Mouse (Mus musculus) cerebellum, postnatal 10 days (tissue): ENCODE results near the gene Sptbn4.
A peak's percentile ranks its signal among the peaks of the same experiment; 100 is the strongest.

Source experiments
- DNase-seq, 2 experiments: peaks; one replicate each; pipeline ENCODE4 v3.0.0; 2021; ENCODE audit warnings: mixed read lengths in 2 of 2

Gene Sptbn4

DNA sequence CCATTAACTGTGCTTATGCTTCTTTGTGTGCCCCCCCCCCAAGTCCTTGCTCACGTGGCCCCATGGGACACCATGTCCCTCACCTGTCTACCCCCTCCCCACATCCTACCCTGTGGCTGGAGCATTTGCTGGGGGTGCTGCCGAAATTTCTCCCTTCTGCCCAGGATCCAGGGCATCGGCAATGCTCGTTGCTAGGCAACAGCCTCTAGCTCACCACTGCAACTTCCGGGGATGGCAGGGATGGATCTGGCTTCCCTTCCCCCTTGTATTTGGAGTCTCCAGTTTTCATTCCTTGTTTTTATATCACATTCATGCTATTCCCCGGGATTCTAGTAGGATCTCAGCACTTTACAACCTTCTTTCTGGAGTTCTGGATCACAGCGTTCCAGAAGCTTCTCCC is 108.0 kb downstream of the Sptbn4 start:
- peak in 1 of 2 experiments; percentile 58 for DNase-seq

GRCm38 (mm10) chr7:27339114-27339513 is 108.4 kb downstream of the Sptbn4 start:
- no peak for DNase-seq

- peak; percentile 53 to 64 for DNase-seq
Observed at GRCm38 (mm10) chr7:27337175-27337853, 110.2 kb downstream of the Sptbn4 start, which contains the start of gene Ltbp4. Ltbp4 (minus strand) TSS chr7:27337692.

DNA sequence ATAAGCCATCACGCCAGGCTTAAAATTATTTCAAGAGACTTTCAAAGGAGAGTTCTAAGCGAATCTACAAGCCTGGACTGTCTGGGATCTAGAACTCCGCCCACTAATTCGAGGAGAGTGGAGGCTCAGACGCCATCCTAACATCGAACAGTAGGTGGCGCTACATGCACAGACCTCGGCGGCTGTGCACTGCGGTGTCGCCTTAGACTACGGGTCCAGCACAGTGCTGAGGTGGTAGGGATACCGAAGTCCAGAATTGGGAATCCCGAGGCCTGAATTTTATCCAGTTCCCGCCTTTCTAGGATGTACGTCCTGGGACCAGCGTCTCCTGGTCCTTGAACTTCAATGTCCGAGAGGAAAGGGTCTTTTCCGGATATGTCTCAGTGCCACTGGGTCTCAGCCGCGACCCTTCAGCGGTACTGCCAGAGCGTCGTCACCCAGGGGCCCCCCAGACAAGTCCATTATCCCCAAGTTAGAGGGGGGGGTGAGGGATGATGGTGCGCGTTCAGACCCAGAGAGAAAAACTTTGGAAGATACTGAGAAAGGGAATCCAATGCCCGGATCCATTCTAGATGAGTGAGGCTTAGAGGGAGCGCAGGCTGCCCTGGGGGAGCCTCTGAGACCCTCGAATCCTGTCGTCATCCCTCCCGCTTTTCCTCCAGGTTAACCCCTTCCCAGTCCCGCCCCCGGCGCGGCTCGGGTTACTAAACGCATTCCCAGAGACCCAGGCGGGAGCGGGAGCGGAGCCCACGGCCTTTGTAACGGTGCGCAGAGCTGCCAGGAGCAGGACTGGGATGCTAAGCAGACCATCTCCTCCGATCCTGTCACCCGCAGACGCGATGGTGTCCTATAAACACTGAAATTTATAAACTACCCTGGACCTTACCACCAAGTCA is 111.3 kb downstream of the Sptbn4 start:
- DNase-seq = peak; percentile 96 to 97

GRCm38 (mm10) chr7:27335011-27335720 is 112.3 kb downstream of the Sptbn4 start:
- DNase-seq = no peak

GRCm38 (mm10) chr7:27334405-27334911 is 113.0 kb downstream of the Sptbn4 start:
- peak in 1 of 2 experiments; percentile 39 for DNase-seq

GRCm38 (mm10) chr7:27333316-27333941 is 114.1 kb downstream of the Sptbn4 start:
- DNase-seq = peak; percentile 40 to 43

DNA sequence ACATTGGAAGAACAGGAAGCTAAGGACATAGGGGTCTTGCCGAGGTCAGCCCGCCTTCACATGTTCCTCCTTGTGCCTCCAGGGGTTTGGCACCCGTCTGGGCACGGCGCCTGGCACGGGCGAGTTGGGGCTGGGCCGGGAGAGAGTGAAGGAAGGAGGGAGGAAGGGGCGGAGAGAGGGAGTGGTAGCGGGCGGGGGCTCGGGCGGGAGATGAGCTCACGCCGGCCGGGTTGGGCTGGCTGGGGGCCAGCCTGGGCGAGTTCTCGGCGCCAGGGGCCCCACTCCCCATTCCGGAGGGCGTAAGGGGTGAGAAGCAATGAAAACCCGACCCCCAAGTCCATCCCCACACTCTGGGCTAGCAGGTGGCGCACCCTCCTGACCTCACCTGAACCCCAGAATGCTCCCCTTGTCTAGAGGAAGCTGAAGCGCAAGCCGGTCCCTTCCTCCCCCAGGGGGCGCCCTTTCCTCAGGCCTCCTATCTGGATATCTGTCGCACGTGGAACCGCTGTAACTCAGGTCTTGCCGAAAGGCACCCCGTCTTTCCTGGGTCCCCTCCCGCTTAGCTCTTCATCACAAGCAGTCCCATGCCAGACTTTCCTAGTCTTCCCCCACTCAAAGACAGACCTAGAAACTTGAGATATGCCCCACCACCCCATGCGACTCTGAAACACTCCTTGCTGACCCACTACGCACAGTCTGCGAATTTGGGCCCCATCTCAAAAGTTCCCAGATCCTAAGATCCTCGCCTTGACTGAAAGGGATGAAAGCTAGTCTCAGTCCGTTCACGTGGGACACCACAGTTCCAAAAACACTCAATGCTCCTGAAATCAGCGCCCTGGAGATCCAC is 114.9 kb downstream of the Sptbn4 start:
- DNase-seq = peak; percentile 88 to 91

- DNase-seq = no peak
Observed at GRCm38 (mm10) chr7:27331854-27332253, 115.6 kb downstream of the Sptbn4 start.

GRCm38 (mm10) chr7:27331541-27331851 is 116.0 kb downstream of the Sptbn4 start:
- DNase-seq = no peak

DNA sequence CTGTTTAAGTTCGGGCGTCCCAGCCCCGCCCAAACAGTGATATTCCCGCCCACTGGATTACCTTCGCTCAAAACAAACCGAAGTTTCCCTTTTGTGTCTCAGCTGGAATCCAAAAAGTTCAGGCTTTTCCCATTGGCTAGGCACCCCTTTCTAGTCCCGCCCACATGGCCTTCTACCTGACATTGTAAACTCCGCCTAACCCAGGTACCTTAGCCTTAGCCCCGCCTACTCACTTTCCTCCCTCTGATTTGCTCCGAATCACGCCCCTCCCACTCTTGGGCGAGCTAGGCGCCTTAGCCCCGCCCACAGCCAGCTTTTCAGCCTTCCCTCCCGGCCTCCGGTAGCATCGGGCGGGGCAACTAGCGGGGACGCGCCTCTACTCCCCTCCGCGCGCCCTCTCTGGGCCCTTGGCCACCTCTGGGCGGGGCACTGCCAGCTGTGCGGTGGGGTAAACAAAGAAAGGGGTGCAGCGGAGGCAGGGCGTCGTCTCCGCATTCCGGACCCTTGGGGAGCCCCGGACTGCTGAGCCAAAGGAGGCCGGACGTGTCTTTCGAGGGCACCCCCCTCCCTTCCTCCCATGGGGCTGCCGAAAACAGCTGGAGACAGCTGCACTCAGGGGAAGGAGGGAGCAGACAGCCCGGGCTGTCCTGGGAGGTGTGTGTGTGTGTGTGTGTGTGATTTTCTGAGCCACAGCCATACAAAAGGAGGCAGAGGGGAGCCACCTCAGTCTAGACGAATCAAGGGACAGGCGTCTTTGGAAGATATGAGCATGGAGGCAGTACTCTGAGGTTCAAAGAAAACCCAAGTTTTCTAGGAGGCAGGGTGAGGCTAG is 116.6 kb downstream of the Sptbn4 start:
- peak; percentile 77 to 83 for DNase-seq

- DNase-seq = no peak
Observed at GRCm38 (mm10) chr7:27329981-27330380, 117.5 kb downstream of the Sptbn4 start.

GRCm38 (mm10) chr7:27329326-27329947 is 118.0 kb downstream of the Sptbn4 start:
- DNase-seq = peak; percentile 96 to 97

- peak; percentile 46 to 47 for DNase-seq
Observed at GRCm38 (mm10) chr7:27328648-27329047, 118.8 kb downstream of the Sptbn4 start.

DNA sequence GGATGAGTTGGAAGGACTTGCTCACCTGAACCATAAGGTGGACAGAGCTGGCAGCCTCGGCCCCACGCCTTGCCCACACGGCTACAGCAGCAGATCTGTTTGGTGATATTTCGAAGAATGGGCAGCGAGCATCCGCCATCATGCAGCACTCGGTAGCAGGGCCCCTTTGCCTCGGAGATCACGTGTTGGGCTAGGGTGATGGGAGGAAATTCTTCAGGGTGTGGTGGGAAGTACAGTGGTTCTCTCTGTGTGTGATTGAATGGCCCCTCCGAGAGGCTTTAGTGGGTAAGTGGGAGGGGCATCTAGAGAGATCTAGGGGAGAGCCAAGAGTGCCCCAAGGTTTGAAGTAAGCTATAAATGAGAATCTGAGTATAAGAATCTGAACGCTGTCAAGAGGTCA is 119.3 kb downstream of the Sptbn4 start:
- DNase-seq = no peak

DNA sequence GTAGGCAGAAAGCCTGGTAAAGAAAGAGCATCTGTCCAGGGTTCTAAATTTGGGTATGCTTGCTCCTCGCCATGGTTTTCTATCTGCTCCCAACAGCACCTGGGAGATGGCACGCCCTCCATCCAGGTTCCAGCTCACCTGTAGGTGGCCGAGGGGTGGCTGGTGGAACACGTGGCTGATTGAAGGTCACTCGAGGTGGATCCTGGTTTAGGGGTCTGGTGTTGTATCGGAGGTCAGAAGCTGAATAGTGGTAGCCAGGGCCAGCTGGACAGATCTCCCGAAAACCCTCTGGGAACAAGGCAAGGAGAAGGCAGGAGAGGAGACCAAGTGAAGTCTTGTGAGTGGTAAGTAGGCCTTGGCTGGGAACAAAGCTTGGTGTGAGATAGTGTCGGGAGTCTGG is 120.0 kb downstream of the Sptbn4 start:
- no peak for DNase-seq

DNA sequence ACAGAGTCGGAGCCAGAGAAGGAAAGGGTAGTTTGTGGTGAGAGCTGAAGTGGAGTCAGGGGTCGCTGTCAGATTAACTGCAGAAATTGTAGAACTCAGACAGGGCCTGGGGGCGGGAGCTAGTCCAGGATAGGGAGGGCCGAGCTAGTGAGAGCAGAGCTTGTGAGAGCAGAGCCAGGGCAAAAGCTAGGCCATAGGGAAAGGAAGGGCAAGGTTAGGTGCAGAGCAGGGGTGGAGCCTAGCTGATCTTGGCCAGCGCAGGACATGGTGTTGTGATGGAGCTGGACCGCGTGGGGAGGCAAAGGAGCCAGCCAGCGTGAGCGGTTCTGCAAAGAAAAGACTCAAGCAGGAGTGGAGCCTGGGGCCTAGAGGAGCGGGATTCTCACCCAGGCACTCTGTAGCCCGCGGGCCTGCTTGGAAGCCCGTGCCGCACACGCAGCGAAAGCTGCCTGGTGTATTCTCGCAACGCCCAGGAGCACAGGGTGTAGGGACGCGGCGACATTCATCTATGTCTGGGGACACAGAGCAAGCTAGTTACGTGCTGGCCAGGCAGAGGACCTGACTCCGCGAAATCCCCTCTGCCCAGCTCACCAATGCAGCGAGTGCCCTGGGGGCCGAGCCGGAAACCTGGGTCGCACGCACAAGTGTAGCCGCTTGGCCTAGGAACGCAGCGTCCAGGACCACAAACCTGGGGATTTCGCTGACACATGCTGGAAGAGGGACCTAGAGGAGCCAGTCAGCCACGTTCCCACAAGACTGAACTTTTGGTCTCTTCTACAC is 121.2 kb downstream of the Sptbn4 start:
- DNase-seq = peak; percentile 61 to 67

GRCm38 (mm10) chr7:27325697-27326096 is 121.8 kb downstream of the Sptbn4 start:
- DNase-seq = peak; percentile 63 to 68

GRCm38 (mm10) chr7:27324928-27325327 is 122.6 kb downstream of the Sptbn4 start:
- peak; percentile 34 to 45 for DNase-seq
